Mouse (Mus musculus): ENCODE results near the gene Ndufa7. TPM values are rescaled to one million over a fixed set of nuclear protein-coding genes. Genes with fewer than 3 reads are reported as not detected.
"Not testable (repeated sequence)": the region's sequence is repeated elsewhere in the genome, so short reads cannot be mapped to it uniquely, and the experiment has no call there.

Gene Ndufa7
- polyA plus RNA-seq, 1 experiment from 2014 or later, result 568 TPM

DNA sequence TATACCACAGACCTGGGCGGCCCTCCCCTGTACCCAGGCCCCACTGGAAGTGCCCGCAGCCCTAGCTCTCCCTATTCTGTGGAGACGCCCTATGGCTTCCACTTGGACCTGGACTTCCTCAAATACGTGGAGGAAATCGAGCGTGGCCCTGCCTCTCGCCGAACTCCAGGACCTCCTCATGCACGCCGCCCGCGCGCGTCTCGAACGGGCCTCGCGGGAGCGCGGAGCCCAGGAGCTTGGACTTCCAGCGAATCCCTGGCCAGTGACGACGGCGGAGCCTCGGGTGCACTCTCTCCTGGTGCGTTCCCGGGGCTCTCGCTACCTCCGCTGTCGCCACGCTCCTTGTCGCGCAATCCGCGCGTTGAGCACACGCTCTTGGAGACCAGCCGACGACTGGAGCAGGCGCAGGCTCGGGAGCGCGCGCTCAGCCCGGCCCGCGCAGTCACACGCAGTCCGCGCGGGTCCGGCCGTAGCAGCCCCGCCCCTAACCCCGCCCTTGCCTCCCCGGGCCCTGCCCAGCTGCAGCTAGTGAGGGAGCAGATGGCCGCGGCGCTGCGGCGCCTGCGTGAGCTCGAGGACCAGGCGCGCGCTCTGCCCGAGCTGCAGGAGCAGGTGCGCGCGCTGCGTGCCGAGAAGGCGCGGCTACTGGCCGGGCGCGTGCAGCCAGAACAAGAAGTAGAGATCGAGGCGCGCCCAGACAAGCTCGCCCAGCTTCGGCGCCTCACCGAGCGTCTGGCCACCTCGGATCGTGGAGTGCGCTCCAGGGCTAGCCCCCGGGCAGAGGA is 7.0 kb upstream of the Ndufa7 start:
- DNase-seq (ENCODE audit: low spot score) (peak; percentile 94), ATAC-seq (ENCODE audit: low FRiP score) (peak; percentile 97)
- Histone ChIP-seq H3K4me2 (replicated peaks) (peak overlapping the region; percentile 96), H3K36me3 (replicated peaks; ENCODE audit: control insufficient read depth, insufficient read depth) (peaks cover 38% of the 10 kb centered on the region), H3K27me3 (ENCODE audit: control insufficient read depth, insufficient read depth, low read length) (no peaks in the 10 kb centered on the region), H3K9me3 (ENCODE audit: control insufficient read depth, low read length) (no peaks in the 10 kb centered on the region), H3K27ac (peak overlapping the region; percentile 86), H3K4me3 (replicated peaks; ENCODE audit: low read length) (peak overlapping the region; percentile 56), H3K4me1 (replicated peaks; ENCODE audit: control insufficient read depth, insufficient read depth, low read length) (peaks cover 12% of the 10 kb centered on the region), H3K9ac (peak overlapping the region; percentile 85)
- WGBS, result 1% methylated on average over 87 of the region's 89 CpGs

DNA sequence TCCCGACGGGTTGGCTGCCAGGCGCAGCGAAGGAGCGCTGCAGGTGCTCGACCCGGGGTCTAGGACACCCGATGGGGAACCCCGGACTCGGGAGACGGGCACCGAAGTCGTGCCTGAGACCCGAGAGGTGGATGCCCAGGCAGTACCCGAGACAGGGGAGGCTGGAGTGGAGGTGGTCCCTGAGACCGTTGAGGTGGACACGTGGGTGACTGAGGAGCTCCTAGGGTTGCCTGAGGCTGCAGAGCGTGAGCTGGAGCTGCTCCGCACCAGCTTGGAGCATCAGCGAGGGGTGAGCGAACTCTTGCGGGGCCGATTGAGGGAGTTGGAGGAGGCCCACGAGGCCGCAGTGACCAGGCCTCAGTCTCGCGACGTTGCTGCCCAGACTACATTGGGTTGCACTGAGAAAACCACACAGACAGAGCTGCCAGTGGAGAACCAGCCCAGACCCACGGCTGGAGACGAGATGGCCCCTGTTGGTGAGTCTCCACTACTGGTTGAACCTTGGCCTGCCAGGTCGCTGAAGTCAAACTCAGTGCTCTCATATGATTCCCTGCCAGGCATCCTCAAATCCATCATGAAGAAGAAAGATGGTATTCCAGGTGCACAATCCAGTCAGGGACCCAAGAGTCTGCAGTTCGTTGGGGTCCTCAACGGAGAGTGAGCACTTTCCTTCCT is 6.3 kb upstream of the Ndufa7 start:
- peak overlapping the region; percentile 86 for H3K27ac ChIP-seq
- ATAC-seq (ENCODE audit: low FRiP score) (peak; percentile 54; the same call in 1 of the 2 replicates), DNase-seq (ENCODE audit: low spot score) (peak; percentile 28)
- 15% methylated on average over 33 of the region's 33 CpGs for WGBS
- no peaks in the 10 kb centered on the region for H3K9me3 ChIP-seq (ENCODE audit: control insufficient read depth, low read length)
- peak overlapping the region; percentile 85 for H3K9ac ChIP-seq
- H3K27me3 ChIP-seq (ENCODE audit: control insufficient read depth, insufficient read depth, low read length), result no peaks in the 10 kb centered on the region
- H3K4me3 ChIP-seq (replicated peaks; ENCODE audit: low read length), result peak overlapping the region; percentile 56
- H3K36me3 ChIP-seq (replicated peaks; ENCODE audit: control insufficient read depth, insufficient read depth), result peaks cover 44% of the 10 kb centered on the region
- H3K4me2 ChIP-seq (replicated peaks), result peak overlapping the region; percentile 96
- H3K4me1 ChIP-seq (replicated peaks; ENCODE audit: control insufficient read depth, insufficient read depth, low read length), result peaks cover 17% of the 10 kb centered on the region

DNA sequence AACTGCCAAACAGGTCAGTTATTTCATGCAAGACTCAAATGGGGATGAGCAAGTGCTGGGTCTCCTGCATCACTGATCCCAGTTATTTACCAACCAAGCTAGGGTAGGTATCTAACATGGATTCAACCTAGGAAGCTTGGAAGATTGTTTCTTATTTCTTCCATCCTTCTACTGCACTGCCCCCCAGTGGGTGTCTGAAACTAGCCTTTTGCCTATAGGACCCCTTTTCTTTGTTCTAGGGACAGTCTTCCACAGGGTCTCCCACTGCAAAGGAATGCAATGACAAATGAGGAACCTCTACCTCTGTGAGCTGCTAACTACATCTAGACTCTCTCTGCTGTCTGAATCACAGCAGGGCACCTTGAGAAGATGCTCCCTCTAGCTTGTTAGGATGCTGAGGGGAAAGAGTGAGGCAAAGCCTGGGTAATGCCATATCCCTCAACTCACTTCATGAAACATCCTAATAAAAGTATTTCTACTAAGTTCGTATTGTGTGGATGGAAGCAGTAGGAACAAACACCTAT is 1.9 kb upstream of the Ndufa7 start:
- Histone ChIP-seq H3K27me3 (ENCODE audit: control insufficient read depth, insufficient read depth, low read length) (no peaks in the 10 kb centered on the region), H3K9me3 (ENCODE audit: control insufficient read depth, low read length) (no peaks in the 10 kb centered on the region), H3K4me3 (replicated peaks; ENCODE audit: low read length) (no peak overlapping the region), H3K4me1 (replicated peaks; ENCODE audit: control insufficient read depth, insufficient read depth, low read length) (peaks cover 33% of the 10 kb centered on the region), H3K27ac (no peak overlapping the region), H3K36me3 (replicated peaks; ENCODE audit: control insufficient read depth, insufficient read depth) (peaks cover 44% of the 10 kb centered on the region), H3K4me2 (replicated peaks) (peak overlapping the region; percentile 75), H3K9ac (peak overlapping the region; percentile 83; the same call in 1 of the 2 replicates)
- no peak for DNase-seq (ENCODE audit: low spot score)
- 81% methylated on average over 1 of the region's 1 CpGs for WGBS
- no peak for ATAC-seq (ENCODE audit: low FRiP score)

DNA sequence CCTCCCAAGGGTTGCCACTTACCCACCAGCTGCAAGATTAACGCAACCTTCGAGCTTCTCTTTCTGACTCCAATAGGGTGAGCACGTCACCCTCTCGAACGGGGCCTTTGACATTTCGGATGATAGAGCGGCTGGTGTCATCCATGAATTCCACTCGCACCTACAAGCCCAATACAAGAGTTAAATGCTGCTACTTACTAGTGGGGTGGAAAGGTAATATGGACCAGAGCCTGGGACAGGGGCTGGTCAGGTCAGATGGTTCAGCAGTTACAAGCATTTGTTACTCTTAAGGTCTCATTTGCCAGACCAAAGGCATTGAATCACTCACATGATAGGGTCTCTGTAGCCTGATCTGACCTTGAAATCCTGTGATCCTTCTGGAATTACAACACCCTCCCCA is 1.2 kb upstream of the Ndufa7 start:
- DNase-seq (ENCODE audit: low spot score); ATAC-seq (ENCODE audit: low FRiP score); H3K27ac ChIP-seq; H3K9me3 ChIP-seq (ENCODE audit: control insufficient read depth, low read length); H3K27me3 ChIP-seq (ENCODE audit: control insufficient read depth, insufficient read depth, low read length): not testable (repeated sequence)
- WGBS, result 83% methylated on average over 8 of the region's 8 CpGs
- peaks cover 29% of the 10 kb centered on the region for H3K4me1 ChIP-seq (replicated peaks; ENCODE audit: control insufficient read depth, insufficient read depth, low read length)
- H3K9ac ChIP-seq, result peak overlapping the region; percentile 83
- H3K4me2 ChIP-seq (replicated peaks), result peak overlapping the region; percentile 75
- peaks cover 49% of the 10 kb centered on the region for H3K36me3 ChIP-seq (replicated peaks; ENCODE audit: control insufficient read depth, insufficient read depth)
- H3K4me3 ChIP-seq (replicated peaks; ENCODE audit: low read length), result peak overlapping the region; percentile 68

DNA sequence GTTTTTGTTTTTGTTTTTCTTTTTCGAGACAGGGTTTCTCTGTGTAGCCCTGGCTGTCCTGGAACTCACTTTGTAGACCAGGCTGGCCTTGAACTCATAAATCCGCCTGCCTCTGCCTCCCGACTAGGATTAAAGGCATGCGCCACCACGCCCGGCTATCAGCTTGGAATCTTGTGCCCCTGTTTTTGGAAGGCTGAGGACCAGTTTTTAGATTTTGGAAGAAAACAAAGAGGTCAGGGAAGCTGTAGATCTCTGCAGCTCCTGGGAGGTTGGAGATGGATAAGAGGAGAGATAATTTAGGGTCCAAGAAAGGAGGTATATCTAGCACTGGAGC is 592 bp downstream of the Ndufa7 start:
- not testable (repeated sequence) for DNase-seq (ENCODE audit: low spot score); H3K9me3 ChIP-seq (ENCODE audit: control insufficient read depth, low read length); ATAC-seq (ENCODE audit: low FRiP score); H3K27me3 ChIP-seq (ENCODE audit: control insufficient read depth, insufficient read depth, low read length)
- H3K4me3 ChIP-seq (replicated peaks; ENCODE audit: low read length), result peak overlapping the region; percentile 68
- H3K4me1 ChIP-seq (replicated peaks; ENCODE audit: control insufficient read depth, insufficient read depth, low read length), result peaks cover 23% of the 10 kb centered on the region
- WGBS, result 10% methylated on average over 6 of the region's 6 CpGs
- peak overlapping the region; percentile 83 for H3K9ac ChIP-seq
- peaks cover 53% of the 10 kb centered on the region for H3K36me3 ChIP-seq (replicated peaks; ENCODE audit: control insufficient read depth, insufficient read depth)
- H3K4me2 ChIP-seq (replicated peaks), result peak overlapping the region; percentile 70
- peak overlapping the region; percentile 86 for H3K27ac ChIP-seq

DNA sequence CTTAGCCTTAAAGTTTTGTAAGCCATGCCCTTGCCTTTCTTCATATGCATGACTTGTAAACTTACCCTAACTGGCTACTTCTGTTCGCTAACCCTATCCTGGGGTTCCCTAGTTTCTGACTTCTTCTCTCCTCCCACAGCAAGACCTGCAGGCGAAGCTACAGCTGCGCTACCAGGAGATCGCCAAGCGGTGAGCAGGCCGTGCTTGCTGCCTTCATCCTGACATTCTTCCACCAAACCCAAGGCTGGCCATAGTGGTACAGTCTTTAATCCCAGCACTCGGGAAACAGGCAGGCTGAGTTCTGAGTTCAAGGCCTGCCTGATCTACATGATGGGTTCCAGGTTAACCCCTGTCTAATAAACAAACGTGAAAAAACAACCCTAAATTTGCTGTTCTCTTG is 1.1 kb downstream of the Ndufa7 start:
- peaks cover 53% of the 10 kb centered on the region for H3K36me3 ChIP-seq (replicated peaks; ENCODE audit: control insufficient read depth, insufficient read depth)
- H3K27me3 ChIP-seq (ENCODE audit: control insufficient read depth, insufficient read depth, low read length), result no peaks in the 10 kb centered on the region
- peak overlapping the region; percentile 68 for H3K4me3 ChIP-seq (replicated peaks; ENCODE audit: low read length)
- 88% methylated on average over 8 of the region's 8 CpGs for WGBS
- peak overlapping the region; percentile 70 for H3K4me2 ChIP-seq (replicated peaks)
- peak overlapping the region; percentile 83 for H3K9ac ChIP-seq
- H3K9me3 ChIP-seq (ENCODE audit: control insufficient read depth, low read length), result no peaks in the 10 kb centered on the region
- no peak overlapping the region for H3K27ac ChIP-seq
- ATAC-seq (ENCODE audit: low FRiP score) (no peak), DNase-seq (ENCODE audit: low spot score) (no peak)
- H3K4me1 ChIP-seq (replicated peaks; ENCODE audit: control insufficient read depth, insufficient read depth, low read length), result peaks cover 23% of the 10 kb centered on the region

DNA sequence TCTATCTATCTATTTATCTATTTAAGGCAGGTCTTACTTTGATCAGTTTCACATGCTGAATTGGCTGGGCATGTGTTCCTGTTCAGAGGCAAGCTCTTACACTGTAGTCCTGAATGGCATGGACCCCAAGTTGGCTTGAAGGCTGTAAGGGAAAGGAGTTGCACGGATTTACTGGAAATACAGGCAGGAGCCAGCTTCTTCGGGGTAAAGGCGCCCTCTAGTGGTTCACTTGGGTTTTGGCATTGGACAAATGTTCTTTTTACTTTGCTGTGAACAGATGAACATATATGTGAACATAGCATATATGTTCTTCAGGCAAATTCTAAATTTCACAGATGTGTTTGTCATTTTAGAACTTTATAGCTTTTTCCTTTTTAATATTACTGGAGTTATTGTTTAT is 2.5 kb downstream of the Ndufa7 start:
- peaks cover 51% of the 10 kb centered on the region for H3K36me3 ChIP-seq (replicated peaks; ENCODE audit: control insufficient read depth, insufficient read depth)
- no peak overlapping the region for H3K4me3 ChIP-seq (replicated peaks; ENCODE audit: low read length)
- peaks cover 23% of the 10 kb centered on the region for H3K4me1 ChIP-seq (replicated peaks; ENCODE audit: control insufficient read depth, insufficient read depth, low read length)
- H3K27me3 ChIP-seq (ENCODE audit: control insufficient read depth, insufficient read depth, low read length), result no peaks in the 10 kb centered on the region
- no peak overlapping the region for H3K9ac ChIP-seq
- no peak overlapping the region for H3K27ac ChIP-seq
- WGBS, result 2% methylated on average over 3 of the region's 3 CpGs
- H3K4me2 ChIP-seq (replicated peaks), result no peak overlapping the region
- no peaks in the 10 kb centered on the region for H3K9me3 ChIP-seq (ENCODE audit: control insufficient read depth, low read length)
- DNase-seq (ENCODE audit: low spot score) (peak; percentile 87), ATAC-seq (ENCODE audit: low FRiP score) (no peak)

DNA sequence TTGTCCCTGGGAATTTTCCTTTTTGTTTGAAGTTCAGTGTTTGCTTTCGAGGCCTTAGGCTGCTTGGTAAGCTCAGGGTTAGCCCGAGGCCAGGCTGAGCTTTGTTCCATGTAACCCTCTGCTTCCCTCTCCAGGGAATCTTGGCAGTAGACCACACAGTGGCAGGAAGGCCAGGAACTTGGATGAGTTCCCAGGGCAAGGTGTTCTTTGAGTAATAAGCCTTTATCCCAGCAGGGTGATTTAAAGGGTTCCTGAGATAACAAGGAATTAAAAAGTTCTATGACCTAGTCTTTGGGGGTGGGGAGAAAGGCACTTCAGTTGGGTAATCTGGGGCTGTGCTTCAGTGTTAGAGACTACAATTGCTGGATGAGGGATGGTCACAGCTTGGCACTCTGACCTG is 4.5 kb downstream of the Ndufa7 start:
- H3K9me3 ChIP-seq (ENCODE audit: control insufficient read depth, low read length), result no peaks in the 10 kb centered on the region
- ATAC-seq (ENCODE audit: low FRiP score), result no peak
- H3K4me2 ChIP-seq (replicated peaks), result no peak overlapping the region
- peaks cover 9% of the 10 kb centered on the region for H3K4me1 ChIP-seq (replicated peaks; ENCODE audit: control insufficient read depth, insufficient read depth, low read length)
- no peak for DNase-seq (ENCODE audit: low spot score)
- WGBS, result 75% methylated on average over 2 of the region's 2 CpGs
- H3K27ac ChIP-seq, result no peak overlapping the region
- H3K9ac ChIP-seq, result no peak overlapping the region
- H3K27me3 ChIP-seq (ENCODE audit: control insufficient read depth, insufficient read depth, low read length), result no peaks in the 10 kb centered on the region
- H3K4me3 ChIP-seq (replicated peaks; ENCODE audit: low read length), result no peak overlapping the region
- peaks cover 59% of the 10 kb centered on the region for H3K36me3 ChIP-seq (replicated peaks; ENCODE audit: control insufficient read depth, insufficient read depth)

DNA sequence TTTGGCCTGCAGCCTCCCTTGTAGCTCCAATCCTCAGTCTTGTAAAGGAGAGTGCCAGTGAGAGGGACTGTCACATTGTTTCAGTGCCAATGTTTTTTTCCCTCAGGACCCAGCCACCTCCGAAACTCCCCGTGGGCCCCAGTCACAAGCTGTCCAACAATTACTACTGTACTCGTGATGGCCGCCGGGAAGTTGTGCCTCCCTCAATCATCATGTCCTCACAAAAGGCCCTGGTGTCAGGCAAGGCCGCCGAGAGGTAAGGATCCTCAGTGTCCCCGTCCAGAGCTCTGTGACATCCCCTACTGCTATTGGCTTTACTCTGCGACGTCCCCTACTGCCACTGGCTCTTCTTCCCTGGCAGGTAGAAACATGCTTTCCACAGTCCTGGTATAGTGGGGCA is 5.2 kb downstream of the Ndufa7 start:
- Histone ChIP-seq H3K36me3 (replicated peaks; ENCODE audit: control insufficient read depth, insufficient read depth) (peaks cover 65% of the 10 kb centered on the region), H3K27me3 (ENCODE audit: control insufficient read depth, insufficient read depth, low read length) (no peaks in the 10 kb centered on the region), H3K9ac (no peak overlapping the region), H3K4me2 (replicated peaks) (no peak overlapping the region), H3K4me3 (replicated peaks; ENCODE audit: low read length) (no peak overlapping the region), H3K27ac (no peak overlapping the region), H3K9me3 (ENCODE audit: control insufficient read depth, low read length) (no peaks in the 10 kb centered on the region), H3K4me1 (replicated peaks; ENCODE audit: control insufficient read depth, insufficient read depth, low read length) (peaks cover 9% of the 10 kb centered on the region)
- ATAC-seq (ENCODE audit: low FRiP score) (no peak), DNase-seq (ENCODE audit: low spot score) (no peak)
- WGBS, result 92% methylated on average over 10 of the region's 10 CpGs

Measured in hindbrain, embryonic 14.5 days (tissue).